Mouse (Mus musculus): ENCODE measurements at regions not wholly inside any gene's neighbourhood (a gene's known extent, or its start where the extent isn't known, plus 50 kb on each side); places are given as distances from the start of the nearest gene placed in this dataset.

- CTCF ChIA-PET = no interaction called here
Measured at GRCm38 (mm10) chr6:122394160-122394559, 53.8 kb upstream of the Phc1 start.

GRCm38 (mm10) chr6:122393231-122393881 is 53.0 kb upstream of the Phc1 start:
- CTCF ChIA-PET = no interaction called here

GRCm38 (mm10) chr6:122391725-122392667 is 51.6 kb upstream of the Phc1 start:
- CTCF ChIA-PET = no interaction called here

GRCm38 (mm10) chr6:122391126-122391525 is 50.8 kb upstream of the Phc1 start:
- CTCF ChIA-PET = interaction anchor here (0.7 kb wide), 1 partner anchor 64 kb away, joined by 13 read pairs; no protein-coding TSS in a partner anchor

- CTCF ChIA-PET = interaction anchor here (0.7 kb wide), 1 partner anchor 64 kb away, joined by 13 read pairs; no protein-coding TSS in a partner anchor
Measured at GRCm38 (mm10) chr6:122390720-122391119, 50.4 kb upstream of the Phc1 start.
